Mouse (Mus musculus): ENCODE results near the gene Tmc5. TPM values are rescaled to one million over a fixed set of nuclear protein-coding genes. Genes with fewer than 3 reads are reported as not detected.

The Tmc5 gene
- total and polyA plus RNA-seq, 3 experiments = not detected

GRCm38 (mm10) chr7:118583821-118584220 is 13.3 kb upstream of the Tmc5 start:
- H3K27me3 ChIP-seq (ENCODE audit: control insufficient read depth in 1 of 2, insufficient read depth in 2 of 2, low read length in 2 of 2) = no peaks in the 10 kb centered on the region
- DNase-seq (ENCODE audit: low read depth, low spot score) = no peak
- H3K79me2 ChIP-seq (ENCODE audit: control insufficient read depth, insufficient read depth, low read length, poor library complexity) = no peaks in the 10 kb centered on the region
- H3K9ac ChIP-seq (ENCODE audit: control insufficient read depth, low read depth, low read length, poor library complexity, severe bottlenecking) = no peak overlapping the region
- no peaks in the 10 kb centered on the region for H3K36me3 ChIP-seq (ENCODE audit: control insufficient read depth in 1 of 2, insufficient read depth in 2 of 2, low read length in 2 of 2)
- no peak overlapping the region for H3K27ac ChIP-seq (ENCODE audit: control insufficient read depth, low read depth, low read length)
- H3K9me3 ChIP-seq (replicated peaks; ENCODE audit: insufficient read depth, low read length) = no peaks in the 10 kb centered on the region
- no peak overlapping the region for H3K4me3 ChIP-seq (ENCODE audit: control insufficient read depth in 1 of 2, insufficient read depth in 1 of 2, low read depth in 2 of 2, low read length in 2 of 2)
- H3K4me1 ChIP-seq (ENCODE audit: control insufficient read depth in 1 of 2, insufficient read depth in 2 of 2, low read length in 2 of 2) = no peaks in the 10 kb centered on the region
- no peak for TF ChIP-seq SMC3 (IDR thresholded peaks at IDR 0.05; ENCODE audit: low read depth, low read length)
- TF ChIP-seq UBTF (IDR thresholded peaks at IDR 0.05; ENCODE audit: borderline replicate concordance, insufficient read depth, low read depth, low read length) = no peak
- no peak for TF ChIP-seq SIN3A (IDR thresholded peaks at IDR 0.05; ENCODE audit: low read length)
- no peak for TF ChIP-seq MYB (IDR thresholded peaks at IDR 0.05; ENCODE audit: low read depth, low read length)
- no peak for TF ChIP-seq JUND (IDR thresholded peaks at IDR 0.05; ENCODE audit: low read depth, low read length)
- no peak for TF ChIP-seq TCF12 (IDR thresholded peaks at IDR 0.05; ENCODE audit: low read depth, low read length)
- no peak for TF ChIP-seq NELFE (IDR thresholded peaks at IDR 0.05; ENCODE audit: low read depth, low read length)
- TF ChIP-seq ZKSCAN1 (IDR thresholded peaks at IDR 0.05; ENCODE audit: low read depth, low read length) = no peak
- TF ChIP-seq GATA1 (IDR thresholded peaks at IDR 0.05; ENCODE audit: low read depth, low read length) = no peak
- no peak for TF ChIP-seq CTCF (IDR thresholded peaks at IDR 0.05 in 2 of 3, conservative IDR thresholded peaks at IDR 0.05 in 1 of 3; ENCODE audit: control insufficient read depth in 1 of 3, insufficient read depth in 1 of 3, low read depth in 2 of 3, low read length in 3 of 3, poor library complexity in 1 of 3, severe bottlenecking in 1 of 3)
- TF ChIP-seq TBP (IDR thresholded peaks at IDR 0.05; ENCODE audit: low read depth, low read length) = no peak
- TF ChIP-seq CHD1 (IDR thresholded peaks at IDR 0.05; ENCODE audit: low read depth, low read length) = no peak
- no peak for TF ChIP-seq USF2 (IDR thresholded peaks at IDR 0.05; ENCODE audit: borderline replicate concordance in 1 of 2, insufficient read depth in 1 of 2, low read depth in 1 of 2, low read length in 2 of 2)
- no peak for TF ChIP-seq ZMIZ1 (IDR thresholded peaks at IDR 0.05; ENCODE audit: low read depth, low read length)
- TF ChIP-seq E2F4 (IDR thresholded peaks at IDR 0.05; ENCODE audit: borderline replicate concordance, low read depth, low read length) = no peak
- no peak for TF ChIP-seq POLR2A (IDR thresholded peaks at IDR 0.05; ENCODE audit: control insufficient read depth in 1 of 2, insufficient read depth in 1 of 2, low read depth in 1 of 2, low read length in 2 of 2, poor library complexity in 1 of 2)
- TF ChIP-seq ZC3H11A (IDR thresholded peaks at IDR 0.05; ENCODE audit: low read depth, low read length) = no peak

DNA sequence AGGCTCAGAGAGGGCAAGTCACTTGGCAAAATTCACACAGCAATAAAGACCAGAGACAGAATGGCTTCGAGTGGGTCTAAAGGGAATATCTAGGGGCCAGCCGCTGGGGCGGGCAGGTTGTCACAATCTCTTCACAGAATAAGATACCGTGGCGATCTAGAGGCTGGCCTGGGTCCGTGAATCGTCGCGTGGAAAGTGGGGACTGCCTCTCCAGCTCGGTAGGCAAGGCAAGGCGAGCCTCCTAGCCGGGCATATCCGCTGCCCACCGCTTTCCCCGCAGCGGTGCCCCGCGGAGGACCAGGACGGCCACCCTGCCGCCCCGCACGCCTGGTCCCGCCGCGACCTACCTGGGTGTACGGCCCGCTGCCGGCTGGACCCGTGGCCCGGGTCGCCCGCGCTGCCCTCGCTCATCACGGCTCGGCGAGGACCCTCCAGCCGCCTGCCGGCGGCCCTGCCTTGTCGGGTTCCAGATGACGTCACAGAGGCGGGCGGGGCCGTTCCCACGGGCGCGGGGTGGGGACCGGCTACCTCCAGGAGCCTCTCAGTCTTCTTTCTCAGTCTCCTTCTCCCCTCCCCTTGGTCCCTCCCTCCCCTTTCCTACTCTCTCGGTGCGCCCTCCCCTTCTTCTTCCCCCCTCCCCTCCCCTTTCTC is 12.7 kb upstream of the Tmc5 start, which contains the start of gene Tmc7:
Gene Tmc7, minus strand, starts transcription at position 480 of the 651 bp plus-strand sequence.
- no peaks in the 10 kb centered on the region for H3K9me3 ChIP-seq (replicated peaks; ENCODE audit: insufficient read depth, low read length)
- DNase-seq (ENCODE audit: low read depth, low spot score) = no peak
- no peaks in the 10 kb centered on the region for H3K36me3 ChIP-seq (ENCODE audit: control insufficient read depth in 1 of 2, insufficient read depth in 2 of 2, low read length in 2 of 2)
- H3K27ac ChIP-seq (ENCODE audit: control insufficient read depth, low read depth, low read length) = no peak within 1 kb of the TSS
- no peak within 1 kb of the TSS for H3K9ac ChIP-seq (ENCODE audit: control insufficient read depth, low read depth, low read length, poor library complexity, severe bottlenecking)
- no peaks in the 10 kb centered on the region for H3K27me3 ChIP-seq (ENCODE audit: control insufficient read depth in 1 of 2, insufficient read depth in 2 of 2, low read length in 2 of 2)
- no peak within 1 kb of the TSS for H3K4me3 ChIP-seq (ENCODE audit: control insufficient read depth in 1 of 2, insufficient read depth in 1 of 2, low read depth in 2 of 2, low read length in 2 of 2)
- no peaks in the 10 kb centered on the region for H3K79me2 ChIP-seq (ENCODE audit: control insufficient read depth, insufficient read depth, low read length, poor library complexity)
- no peaks in the 10 kb centered on the region for H3K4me1 ChIP-seq (ENCODE audit: control insufficient read depth in 1 of 2, insufficient read depth in 2 of 2, low read length in 2 of 2)
- TF ChIP-seq CTCF (IDR thresholded peaks at IDR 0.05 in 2 of 3, conservative IDR thresholded peaks at IDR 0.05 in 1 of 3; ENCODE audit: control insufficient read depth in 1 of 3, insufficient read depth in 1 of 3, low read depth in 2 of 3, low read length in 3 of 3, poor library complexity in 1 of 3, severe bottlenecking in 1 of 3) (no peak), CHD1 (IDR thresholded peaks at IDR 0.05; ENCODE audit: low read depth, low read length) (no peak)
